Mouse (Mus musculus): ENCODE measurements at regions not wholly inside any gene's neighbourhood (a gene's known extent, or its start where the extent isn't known, plus 50 kb on each side); places are given as distances from the start of the nearest gene placed in this dataset.

- TF ChIP-seq IRF4 (IDR thresholded peaks at IDR 0.05; ENCODE audit: low read depth, low read length) = no peak
- no peak for TF ChIP-seq ETS1 (conservative IDR thresholded peaks at IDR 0.05; ENCODE audit: low read depth, low read length)
- TF ChIP-seq CTCF (conservative IDR thresholded peaks at IDR 0.05 in 1 of 2, IDR thresholded peaks at IDR 0.05 in 1 of 2; ENCODE audit: low read depth in 2 of 2, low read length in 2 of 2) = no peak
- no peak for TF ChIP-seq CHD2 (IDR thresholded peaks at IDR 0.05; ENCODE audit: low read length)
- no peak for TF ChIP-seq E2F4 (IDR thresholded peaks at IDR 0.05; ENCODE audit: insufficient replicate concordance, low read depth, low read length)
- no peak for TF ChIP-seq GABPA (IDR thresholded peaks at IDR 0.05; ENCODE audit: insufficient replicate concordance, low read depth, low read length)
- no peak for TF ChIP-seq EP300 (IDR thresholded peaks at IDR 0.05; ENCODE audit: low read length)
- TF ChIP-seq MAZ (IDR thresholded peaks at IDR 0.05; ENCODE audit: low read depth, low read length) = no peak
- TF ChIP-seq MAFK (IDR thresholded peaks at IDR 0.05; ENCODE audit: insufficient replicate concordance, low read length) = no peak
- TF ChIP-seq POLR2A (IDR thresholded peaks at IDR 0.05; ENCODE audit: low read depth, low read length) = no peak
- no peak for TF ChIP-seq JUND (conservative IDR thresholded peaks at IDR 0.05; ENCODE audit: low read depth, low read length)
- no peak for TF ChIP-seq MXI1 (IDR thresholded peaks at IDR 0.05; ENCODE audit: low read depth, low read length)
- no peak for TF ChIP-seq TCF12 (IDR thresholded peaks at IDR 0.05; ENCODE audit: low read depth, low read length)
Measured at GRCm38 (mm10) chr1:152176267-152176970, 86.5 kb upstream of the 1700025G04Rik start.

Measured in CH12.LX (cell line).